Mouse (Mus musculus): Measurements from ENCODE around the gene Pnkd. TPM values are rescaled to one million over a fixed set of nuclear protein-coding genes. Genes with fewer than 3 reads are reported as not detected.
A peak's percentile ranks its signal among the peaks of the same experiment; 100 is the strongest.

The Pnkd gene
- total RNA-seq (2014; rRNA removed; ENCODE audit: low replicate concordance) = 221 and 310 TPM in 2 replicates
- polyA plus RNA-seq (2015; fragmentation: Nextera tagmentation; extraction: Ambion mirVana) = 345 and 362 TPM in 2 replicates

DNA sequence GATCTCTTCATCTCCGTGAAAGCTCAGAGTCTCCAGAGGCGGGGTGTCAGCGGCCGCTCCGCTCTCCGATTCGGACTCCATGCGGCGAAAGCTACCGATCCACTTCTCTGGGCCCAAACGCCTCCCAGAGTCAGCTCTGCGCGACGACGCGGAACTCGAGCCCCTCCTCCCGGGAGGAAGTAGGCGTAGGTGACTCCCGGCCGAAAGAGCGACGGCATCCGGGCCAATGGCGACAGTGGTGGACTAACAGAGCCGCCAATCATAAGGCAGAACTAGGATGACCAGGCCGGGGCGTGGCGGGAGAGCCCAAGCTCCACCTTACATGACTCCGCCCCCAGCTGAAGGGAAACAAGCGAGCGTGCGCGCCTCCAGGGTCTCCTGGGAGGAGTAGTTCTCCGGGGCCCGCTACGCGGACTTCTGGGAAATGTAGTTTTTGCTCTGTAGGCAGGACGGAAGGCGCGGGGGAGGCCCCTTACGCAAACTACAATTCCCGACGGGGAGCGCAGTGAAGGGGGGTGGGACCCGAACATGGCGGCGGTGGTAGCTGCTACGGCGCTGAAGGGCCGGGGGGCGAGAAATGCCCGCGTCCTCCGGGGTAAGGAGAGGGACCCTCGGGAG, at the start of gene Pnkd, which contains the start of gene Aamp:
Gene Pnkd (plus strand): TSS at position 388 of the 618 bp plus-strand sequence.
Gene Aamp (minus strand): TSS at position 196 of the 618 bp plus-strand sequence.
- DNase-seq (ENCODE audit: low spot score) = peak; percentile 100
- Histone ChIP-seq H3K4me1 (ENCODE audit: control insufficient read depth, insufficient read depth) (peaks cover 27% of the 10 kb centered on the region), H3K4me2 (ENCODE audit: low read depth, low read length) (peak within 1 kb of the TSS; percentile 85), H3K27ac (ENCODE audit: low read depth) (peak within 1 kb of the TSS; percentile 76), H3K9ac (replicated peaks; ENCODE audit: low read depth, low read length) (peak within 1 kb of the TSS; percentile 75), H3K27me3 (ENCODE audit: control insufficient read depth, insufficient read depth, low read length) (no peaks in the 10 kb centered on the region), H3K9me3 (replicated peaks; ENCODE audit: control insufficient read depth, low read length) (no peaks in the 10 kb centered on the region), H3K36me3 (replicated peaks; ENCODE audit: control insufficient read depth, insufficient read depth, low read length) (peaks cover 54% of the 10 kb centered on the region), H3K4me3 (ENCODE audit: low read depth, low read length) (peak within 1 kb of the TSS; percentile 77)
- peak; percentile 96 for ATAC-seq (ENCODE audit: insufficient read depth, low read depth)
- WGBS = 0% methylated on average over 54 of the region's 56 CpGs
- TF ChIP-seq EP300 (IDR thresholded peaks at IDR 0.05; ENCODE audit: low read depth) (no peak), CTCF (IDR thresholded peaks at IDR 0.05; ENCODE audit: low read depth) (peak; percentile 4; the same call in 1 of the 2 replicates)

- peak; percentile 97 for DNase-seq (ENCODE audit: low spot score)
- ATAC-seq (ENCODE audit: insufficient read depth, low read depth) = peak; percentile 94
- TF ChIP-seq CTCF (IDR thresholded peaks at IDR 0.05; ENCODE audit: low read depth) = no peak
- peak; percentile 18; the same call in 1 of the 2 replicates for TF ChIP-seq EP300 (IDR thresholded peaks at IDR 0.05; ENCODE audit: low read depth)
- Histone ChIP-seq H3K9ac (replicated peaks; ENCODE audit: low read depth, low read length) (peak within 1 kb of the TSS; percentile 98), H3K9me3 (replicated peaks; ENCODE audit: control insufficient read depth, low read length) (no peaks in the 10 kb centered on the region), H3K27me3 (ENCODE audit: control insufficient read depth, insufficient read depth, low read length) (no peaks in the 10 kb centered on the region), H3K36me3 (replicated peaks; ENCODE audit: control insufficient read depth, insufficient read depth, low read length) (no peaks in the 10 kb centered on the region), H3K4me3 (ENCODE audit: low read depth, low read length) (peak within 1 kb of the TSS; percentile 95), H3K4me1 (ENCODE audit: control insufficient read depth, insufficient read depth) (peaks cover 34% of the 10 kb centered on the region), H3K27ac (ENCODE audit: low read depth) (peak within 1 kb of the TSS; percentile 98), H3K4me2 (ENCODE audit: low read depth, low read length) (peak within 1 kb of the TSS; percentile 77)
- 2% methylated on average over 42 of the region's 55 CpGs for WGBS
Measured at GRCm38 (mm10) chr1:74235938-74236589, 48.7 kb upstream of the Pnkd start, which contains the start of gene Arpc2. Gene Arpc2 (plus strand): TSS chr1:74236084.

- ATAC-seq (ENCODE audit: insufficient read depth, low read depth) = peak; percentile 29
- peaks cover 40% of the 10 kb centered on the region for H3K4me1 ChIP-seq (ENCODE audit: control insufficient read depth, insufficient read depth)
- no peak; the same call in 1 of the 2 replicates for TF ChIP-seq EP300 (IDR thresholded peaks at IDR 0.05; ENCODE audit: low read depth)
- TF ChIP-seq CTCF (IDR thresholded peaks at IDR 0.05; ENCODE audit: low read depth) = no peak
- under 1% methylated on average over 37 of the region's 57 CpGs for WGBS
- peak overlapping the region; percentile 77 for H3K4me2 ChIP-seq (ENCODE audit: low read depth, low read length)
- no peaks in the 10 kb centered on the region for H3K36me3 ChIP-seq (replicated peaks; ENCODE audit: control insufficient read depth, insufficient read depth, low read length)
- peak; percentile 59 for DNase-seq (ENCODE audit: low spot score)
- H3K27me3 ChIP-seq (ENCODE audit: control insufficient read depth, insufficient read depth, low read length) = no peaks in the 10 kb centered on the region
- H3K9ac ChIP-seq (replicated peaks; ENCODE audit: low read depth, low read length) = peak overlapping the region; percentile 98
- H3K4me3 ChIP-seq (ENCODE audit: low read depth, low read length) = peak overlapping the region; percentile 95
- H3K27ac ChIP-seq (ENCODE audit: low read depth) = peak overlapping the region; percentile 98
- H3K9me3 ChIP-seq (replicated peaks; ENCODE audit: control insufficient read depth, low read length) = no peaks in the 10 kb centered on the region
Measured at GRCm38 (mm10) chr1:74236590-74237317, 48.0 kb upstream of the Pnkd start.

GRCm38 (mm10) chr1:74237671-74238070, 47.1 kb upstream of the Pnkd start:
- Histone ChIP-seq H3K4me2 (ENCODE audit: low read depth, low read length) (peak overlapping the region; percentile 77), H3K27me3 (ENCODE audit: control insufficient read depth, insufficient read depth, low read length) (no peaks in the 10 kb centered on the region), H3K27ac (ENCODE audit: low read depth) (peak overlapping the region; percentile 98; the same call in 1 of the 2 replicates), H3K4me1 (ENCODE audit: control insufficient read depth, insufficient read depth) (peaks cover 40% of the 10 kb centered on the region), H3K36me3 (replicated peaks; ENCODE audit: control insufficient read depth, insufficient read depth, low read length) (no peaks in the 10 kb centered on the region), H3K9ac (replicated peaks; ENCODE audit: low read depth, low read length) (peak overlapping the region; percentile 98), H3K4me3 (ENCODE audit: low read depth, low read length) (peak overlapping the region; percentile 95), H3K9me3 (replicated peaks; ENCODE audit: control insufficient read depth, low read length) (no peaks in the 10 kb centered on the region)
- TF ChIP-seq CTCF (IDR thresholded peaks at IDR 0.05; ENCODE audit: low read depth) (no peak), EP300 (IDR thresholded peaks at IDR 0.05; ENCODE audit: low read depth) (no peak)
- 10% methylated on average over 5 of the region's 5 CpGs for WGBS
- ATAC-seq (ENCODE audit: insufficient read depth, low read depth) (no peak), DNase-seq (ENCODE audit: low spot score) (no peak)

DNA sequence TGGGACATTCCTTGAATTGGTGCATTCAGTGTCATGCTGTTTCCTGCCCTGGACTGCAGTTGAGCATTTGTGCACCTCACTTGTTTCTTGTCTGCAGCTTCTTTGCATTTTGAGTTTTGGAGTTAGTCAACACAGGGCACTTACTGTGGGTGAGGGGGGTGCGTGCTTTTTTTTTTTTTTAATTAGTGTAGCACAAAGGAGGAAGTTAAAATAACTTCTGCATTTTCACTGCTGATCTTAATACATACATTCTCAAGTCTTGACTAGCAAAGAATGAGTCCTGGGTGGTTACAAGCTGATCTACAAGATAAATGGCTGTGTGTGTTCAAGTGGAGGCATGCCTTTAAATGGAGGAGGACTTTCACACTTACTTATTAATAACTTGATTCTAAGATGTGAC, 46.6 kb upstream of the Pnkd start:
- no peak overlapping the region for H3K27ac ChIP-seq (ENCODE audit: low read depth)
- H3K27me3 ChIP-seq (ENCODE audit: control insufficient read depth, insufficient read depth, low read length) = no peaks in the 10 kb centered on the region
- H3K4me1 ChIP-seq (ENCODE audit: control insufficient read depth, insufficient read depth) = peaks cover 42% of the 10 kb centered on the region
- H3K4me3 ChIP-seq (ENCODE audit: low read depth, low read length) = peak overlapping the region; percentile 95
- WGBS = 45% methylated on average over 1 of the region's 1 CpGs
- peak; percentile 19 for DNase-seq (ENCODE audit: low spot score)
- H3K9me3 ChIP-seq (replicated peaks; ENCODE audit: control insufficient read depth, low read length) = no peaks in the 10 kb centered on the region
- peak overlapping the region; percentile 98; the same call in 1 of the 2 replicates for H3K9ac ChIP-seq (replicated peaks; ENCODE audit: low read depth, low read length)
- no peaks in the 10 kb centered on the region for H3K36me3 ChIP-seq (replicated peaks; ENCODE audit: control insufficient read depth, insufficient read depth, low read length)
- peak overlapping the region; percentile 77 for H3K4me2 ChIP-seq (ENCODE audit: low read depth, low read length)
- no peak for ATAC-seq (ENCODE audit: insufficient read depth, low read depth)
- TF ChIP-seq EP300 (IDR thresholded peaks at IDR 0.05; ENCODE audit: low read depth) = no peak
- no peak for TF ChIP-seq CTCF (IDR thresholded peaks at IDR 0.05; ENCODE audit: low read depth)

Data from heart, postnatal 0 days (tissue).